Mouse (Mus musculus): ENCODE measurements at regions not wholly inside any gene's neighbourhood (a gene's known extent, or its start where the extent isn't known, plus 50 kb on each side); places are given as distances from the start of the nearest gene placed in this dataset.

DNA sequence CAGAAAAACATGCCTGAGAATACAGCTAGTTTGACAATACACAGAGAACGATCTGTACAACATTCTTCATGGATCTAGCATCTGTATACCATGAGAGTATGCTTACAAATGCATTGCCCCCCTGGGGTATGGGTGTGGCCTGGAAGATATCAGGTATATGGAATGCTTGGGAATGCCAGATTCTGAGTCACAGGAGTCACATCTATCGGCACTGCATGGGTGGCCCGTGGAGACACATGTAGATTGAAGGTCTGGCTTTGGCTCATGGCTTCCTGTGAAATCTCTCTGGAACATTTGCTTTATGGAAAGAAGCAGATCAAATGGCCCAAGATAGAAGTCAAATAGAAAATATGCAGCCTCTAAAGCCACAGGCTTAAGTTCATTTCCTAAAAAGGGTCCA lies 59.6 kb downstream of the Kcne4 start:
- H3K27ac ChIP-seq (ENCODE audit: insufficient read depth, low read length), result no peak overlapping the region
- no peaks in the 10 kb centered on the region for H3K4me1 ChIP-seq (ENCODE audit: control insufficient read depth, insufficient read depth, low read length)
- no peak overlapping the region for H3K4me3 ChIP-seq (ENCODE audit: insufficient read depth, low read length)
- no peak for TF ChIP-seq CTCF (IDR thresholded peaks at IDR 0.05; ENCODE audit: borderline replicate concordance, insufficient read depth, low read length)
- no peak for TF ChIP-seq POLR2A (IDR thresholded peaks at IDR 0.05; ENCODE audit: low read depth, low read length)

GRCm38 (mm10) chr1:78879246-78879645 lies 62.7 kb downstream of the Kcne4 start:
- TF ChIP-seq POLR2A (IDR thresholded peaks at IDR 0.05; ENCODE audit: low read depth, low read length), result no peak
- Histone ChIP-seq H3K27ac (ENCODE audit: insufficient read depth, low read length) (no peak overlapping the region), H3K4me1 (ENCODE audit: control insufficient read depth, insufficient read depth, low read length) (no peaks in the 10 kb centered on the region), H3K4me3 (ENCODE audit: insufficient read depth, low read length) (no peak overlapping the region)

GRCm38 (mm10) chr1:78882455-78882854 lies 65.9 kb downstream of the Kcne4 start:
- TF ChIP-seq POLR2A (IDR thresholded peaks at IDR 0.05; ENCODE audit: low read depth, low read length) (no peak), CTCF (IDR thresholded peaks at IDR 0.05; ENCODE audit: borderline replicate concordance, insufficient read depth, low read length) (no peak)
- no peak overlapping the region for H3K27ac ChIP-seq (ENCODE audit: insufficient read depth, low read length)
- H3K4me3 ChIP-seq (ENCODE audit: insufficient read depth, low read length), result no peak overlapping the region
- H3K4me1 ChIP-seq (ENCODE audit: control insufficient read depth, insufficient read depth, low read length), result no peaks in the 10 kb centered on the region

DNA sequence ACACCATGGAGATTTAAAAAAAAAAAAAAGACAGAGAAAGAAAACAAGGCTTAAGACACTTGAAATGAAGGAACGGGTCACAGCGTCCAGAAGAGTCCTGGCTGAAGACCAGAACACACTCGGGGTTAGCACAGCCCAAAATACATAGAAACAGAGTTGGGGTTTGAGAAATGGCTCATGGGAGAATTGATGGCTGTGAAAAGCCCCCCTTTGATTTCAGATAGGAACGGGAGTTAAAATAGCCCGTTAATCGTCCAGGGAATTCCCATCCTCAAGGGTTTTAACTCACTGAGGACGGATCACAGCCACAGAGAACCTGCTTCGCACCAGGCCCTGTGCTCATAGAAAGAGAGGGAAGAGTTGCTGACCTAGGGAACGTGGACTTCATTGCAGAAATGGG lies 72.7 kb downstream of the Kcne4 start:
- TF ChIP-seq POLR2A (IDR thresholded peaks at IDR 0.05; ENCODE audit: low read depth, low read length), result no peak
- TF ChIP-seq CTCF (IDR thresholded peaks at IDR 0.05; ENCODE audit: borderline replicate concordance, insufficient read depth, low read length), result no peak
- H3K4me1 ChIP-seq (ENCODE audit: control insufficient read depth, insufficient read depth, low read length), result no peaks in the 10 kb centered on the region
- no peak overlapping the region for H3K4me3 ChIP-seq (ENCODE audit: insufficient read depth, low read length)
- no peak overlapping the region for H3K27ac ChIP-seq (ENCODE audit: insufficient read depth, low read length)

- Histone ChIP-seq H3K27ac (ENCODE audit: insufficient read depth, low read length) (no peak overlapping the region), H3K4me1 (ENCODE audit: control insufficient read depth, insufficient read depth, low read length) (no peaks in the 10 kb centered on the region), H3K4me3 (ENCODE audit: insufficient read depth, low read length) (no peak overlapping the region)
- TF ChIP-seq CTCF (IDR thresholded peaks at IDR 0.05; ENCODE audit: borderline replicate concordance, insufficient read depth, low read length), result no peak
- no peak for TF ChIP-seq POLR2A (IDR thresholded peaks at IDR 0.05; ENCODE audit: low read depth, low read length)
These were observed 74.8 kb downstream of the Kcne4 start for GRCm38 (mm10) chr1:78891344-78891743.

DNA sequence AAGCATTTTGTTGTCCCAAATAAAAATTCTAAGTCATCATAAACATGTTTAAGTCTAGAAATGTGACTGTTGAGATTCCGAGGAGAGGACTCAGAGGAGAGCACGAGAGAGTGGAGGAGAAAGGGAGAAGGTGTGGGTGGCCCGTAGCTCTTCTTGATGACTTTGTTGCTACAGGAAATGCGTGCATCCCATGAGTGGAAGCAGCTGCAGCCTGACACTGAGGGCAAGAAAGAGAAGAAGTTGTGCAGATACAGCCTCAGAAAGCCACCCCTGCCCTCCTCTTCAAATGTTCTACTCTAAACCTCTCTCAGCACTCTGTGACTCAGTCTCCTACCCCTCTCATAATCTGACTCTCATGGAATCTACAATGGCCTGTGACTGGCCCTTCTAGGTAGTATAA lies 77.7 kb downstream of the Kcne4 start:
- Histone ChIP-seq H3K4me3 (ENCODE audit: insufficient read depth, low read length) (no peak overlapping the region), H3K4me1 (ENCODE audit: control insufficient read depth, insufficient read depth, low read length) (no peaks in the 10 kb centered on the region), H3K27ac (ENCODE audit: insufficient read depth, low read length) (no peak overlapping the region)
- TF ChIP-seq POLR2A (IDR thresholded peaks at IDR 0.05; ENCODE audit: low read depth, low read length) (no peak), CTCF (IDR thresholded peaks at IDR 0.05; ENCODE audit: borderline replicate concordance, insufficient read depth, low read length) (no peak)

- Histone ChIP-seq H3K4me1 (ENCODE audit: control insufficient read depth, insufficient read depth, low read length) (no peaks in the 10 kb centered on the region), H3K4me3 (ENCODE audit: insufficient read depth, low read length) (no peak overlapping the region), H3K27ac (ENCODE audit: insufficient read depth, low read length) (no peak overlapping the region)
- TF ChIP-seq POLR2A (IDR thresholded peaks at IDR 0.05; ENCODE audit: low read depth, low read length), result no peak
- no peak for TF ChIP-seq CTCF (IDR thresholded peaks at IDR 0.05; ENCODE audit: borderline replicate concordance, insufficient read depth, low read length)
These were observed 78.6 kb downstream of the Kcne4 start for GRCm38 (mm10) chr1:78895112-78895511.

DNA sequence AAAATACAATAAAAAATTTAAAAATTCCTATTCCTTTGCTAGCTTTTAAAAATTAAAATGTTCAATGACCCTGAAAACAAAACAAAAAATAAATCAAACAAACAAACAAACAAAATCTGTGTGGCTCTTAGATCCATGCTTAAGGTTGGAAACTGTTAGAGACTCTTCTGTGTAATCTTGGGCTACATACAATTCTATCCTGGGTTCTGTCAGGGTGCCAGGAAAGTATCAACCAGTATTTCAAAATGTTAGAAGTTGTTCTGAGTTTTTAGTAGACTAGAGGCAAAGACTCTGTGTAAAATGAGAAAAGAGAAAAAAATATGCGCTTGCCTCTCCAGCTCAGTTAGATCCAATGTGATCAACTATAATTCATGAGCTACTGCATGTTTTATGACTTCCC lies 91.0 kb downstream of the Kcne4 start:
- H3K27ac ChIP-seq (ENCODE audit: insufficient read depth, low read length), result no peak overlapping the region
- no peaks in the 10 kb centered on the region; the same call in 1 of the 2 replicates for H3K4me1 ChIP-seq (ENCODE audit: control insufficient read depth, insufficient read depth, low read length)
- TF ChIP-seq CTCF (IDR thresholded peaks at IDR 0.05; ENCODE audit: borderline replicate concordance, insufficient read depth, low read length) (no peak), POLR2A (IDR thresholded peaks at IDR 0.05; ENCODE audit: low read depth, low read length) (no peak)
- no peak overlapping the region for H3K4me3 ChIP-seq (ENCODE audit: insufficient read depth, low read length)

DNA sequence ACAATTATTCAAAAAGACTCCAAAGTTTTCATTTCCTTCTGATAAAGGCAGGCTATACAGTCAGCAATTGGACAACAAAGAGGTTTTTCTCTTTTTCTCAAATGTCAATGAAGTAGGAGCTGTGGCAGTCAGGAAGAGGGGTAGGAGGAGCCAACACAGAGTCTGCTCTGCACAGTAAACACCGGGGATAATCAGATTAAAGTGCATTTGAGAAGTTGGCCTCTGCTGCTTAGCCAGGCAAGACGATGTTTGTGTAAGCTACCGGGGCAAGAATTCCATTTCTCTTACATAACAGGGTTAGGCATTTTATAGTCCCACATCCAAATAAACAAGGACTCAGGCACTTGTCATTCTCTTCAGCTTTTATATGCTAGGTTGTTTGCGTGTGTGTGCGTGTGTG lies 91.4 kb downstream of the Kcne4 start:
- no peaks in the 10 kb centered on the region; the same call in 1 of the 2 replicates for H3K4me1 ChIP-seq (ENCODE audit: control insufficient read depth, insufficient read depth, low read length)
- H3K4me3 ChIP-seq (ENCODE audit: insufficient read depth, low read length), result no peak overlapping the region
- no peak overlapping the region for H3K27ac ChIP-seq (ENCODE audit: insufficient read depth, low read length)
- TF ChIP-seq CTCF (IDR thresholded peaks at IDR 0.05; ENCODE audit: borderline replicate concordance, insufficient read depth, low read length) (no peak), POLR2A (IDR thresholded peaks at IDR 0.05; ENCODE audit: low read depth, low read length) (no peak)

GRCm38 (mm10) chr1:78913791-78914190 lies 97.2 kb downstream of the Kcne4 start:
- TF ChIP-seq POLR2A (IDR thresholded peaks at IDR 0.05; ENCODE audit: low read depth, low read length), result no peak
- TF ChIP-seq CTCF (IDR thresholded peaks at IDR 0.05; ENCODE audit: borderline replicate concordance, insufficient read depth, low read length), result no peak
- Histone ChIP-seq H3K4me1 (ENCODE audit: control insufficient read depth, insufficient read depth, low read length) (no peaks in the 10 kb centered on the region), H3K27ac (ENCODE audit: insufficient read depth, low read length) (no peak overlapping the region), H3K4me3 (ENCODE audit: insufficient read depth, low read length) (no peak overlapping the region)

- TF ChIP-seq POLR2A (IDR thresholded peaks at IDR 0.05; ENCODE audit: low read depth, low read length) (no peak), CTCF (IDR thresholded peaks at IDR 0.05; ENCODE audit: borderline replicate concordance, insufficient read depth, low read length) (no peak)
- Histone ChIP-seq H3K4me1 (ENCODE audit: control insufficient read depth, insufficient read depth, low read length) (no peaks in the 10 kb centered on the region), H3K4me3 (ENCODE audit: insufficient read depth, low read length) (no peak overlapping the region), H3K27ac (ENCODE audit: insufficient read depth, low read length) (no peak overlapping the region)
These were observed 103.3 kb downstream of the Kcne4 start for GRCm38 (mm10) chr1:78919863-78920262.

All from embryonic fibroblast, embryonic 13.5 days (primary cell).